Mouse (Mus musculus): ENCODE measurements around the gene Baz2a. TPM values are rescaled to one million over a fixed set of nuclear protein-coding genes. Genes with fewer than 3 reads are reported as not detected.

The Baz2a gene
- polyA plus RNA-seq, 1 experiment from 2014 or later = 6.0 TPM

DNA sequence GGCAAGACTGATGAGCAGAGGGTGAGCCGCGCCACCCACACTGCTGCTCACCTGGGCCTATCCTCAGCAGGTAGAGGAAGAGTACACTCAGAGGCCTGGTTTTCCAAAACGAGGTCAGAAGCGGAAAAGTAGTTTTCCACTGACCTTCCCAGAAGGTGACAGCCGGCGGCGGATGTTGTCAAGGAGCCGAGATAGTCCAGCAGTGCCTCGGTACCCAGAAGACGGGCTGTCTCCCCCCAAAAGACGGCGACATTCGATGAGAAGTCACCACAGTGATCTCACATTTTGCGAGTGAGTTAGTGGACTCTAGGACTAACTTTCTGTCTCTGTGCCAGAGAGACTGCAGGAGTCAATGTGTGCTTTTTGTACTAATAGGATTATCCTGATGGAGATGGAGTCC, 34.6 kb downstream of the Baz2a start:
- H3K27me3 ChIP-seq (ENCODE audit: control insufficient read depth, insufficient read depth, low read depth, low read length) = no peaks in the 10 kb centered on the region
- 87% methylated on average over 14 of the region's 14 CpGs for WGBS (ENCODE audit: insufficient replicate concordance)
- H3K9me3 ChIP-seq (replicated peaks; ENCODE audit: control insufficient read depth, low read length) = no peaks in the 10 kb centered on the region
- no peak for ATAC-seq (ENCODE audit: low read depth)
- no peak overlapping the region for H3K4me2 ChIP-seq (ENCODE audit: low read depth, low read length)
- H3K36me3 ChIP-seq (ENCODE audit: control insufficient read depth, insufficient read depth) = peaks cover 68% of the 10 kb centered on the region
- no peaks in the 10 kb centered on the region for H3K4me1 ChIP-seq (ENCODE audit: control insufficient read depth, low read depth, low read length)
- H3K4me3 ChIP-seq (ENCODE audit: low read depth, low read length) = no peak overlapping the region
- no peak overlapping the region for H3K9ac ChIP-seq (ENCODE audit: low read depth, low read length)
- no peak overlapping the region for H3K27ac ChIP-seq (ENCODE audit: low read length)

DNA sequence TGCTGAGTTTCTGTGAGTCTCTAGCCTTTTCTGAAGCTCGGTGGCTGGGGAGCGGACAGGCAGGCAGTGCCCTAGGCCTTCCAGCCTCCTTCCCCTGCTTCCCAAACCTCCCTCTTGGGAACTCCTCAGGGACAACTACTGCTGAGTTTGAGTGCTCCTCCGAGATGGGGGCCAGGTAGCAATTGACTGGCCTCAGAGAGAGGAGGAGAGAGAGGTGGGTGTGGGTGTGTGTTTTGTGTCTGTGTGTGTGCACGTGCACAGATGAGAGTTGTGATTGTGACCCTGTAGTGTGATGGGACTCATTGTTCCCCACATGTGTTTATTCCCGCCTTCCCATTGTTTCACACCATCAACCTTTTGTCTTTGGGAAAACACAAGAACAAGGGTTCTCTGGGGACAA, 36.1 kb downstream of the Baz2a start:
- H3K36me3 ChIP-seq (ENCODE audit: control insufficient read depth, insufficient read depth) = peaks cover 53% of the 10 kb centered on the region

DNA sequence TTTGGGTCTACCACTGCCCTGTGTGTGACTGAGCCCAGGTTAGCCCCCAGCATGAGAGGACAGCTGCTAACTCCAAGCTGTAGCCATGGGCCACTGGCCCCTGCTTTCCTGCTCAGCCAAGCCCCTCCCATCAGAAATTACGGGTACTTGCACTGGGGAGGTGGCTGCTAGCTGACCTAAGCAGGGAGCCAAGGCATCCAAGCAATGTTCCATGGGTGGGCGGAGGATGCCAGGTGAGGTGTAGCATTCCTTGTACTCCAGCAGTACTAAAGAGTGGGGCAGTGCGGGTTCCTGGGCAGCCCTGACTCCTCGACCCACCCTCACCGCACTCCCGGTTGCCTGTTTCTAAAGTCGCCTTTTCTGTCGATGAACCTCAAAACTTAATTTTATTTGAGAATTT, 36.8 kb downstream of the Baz2a start:
- no peak overlapping the region for H3K27ac ChIP-seq (ENCODE audit: low read length)
- peaks cover 47% of the 10 kb centered on the region for H3K36me3 ChIP-seq (ENCODE audit: control insufficient read depth, insufficient read depth)
- no peaks in the 10 kb centered on the region for H3K4me1 ChIP-seq (ENCODE audit: control insufficient read depth, low read depth, low read length)
- 90% methylated on average over 8 of the region's 8 CpGs for WGBS (ENCODE audit: insufficient replicate concordance)
- no peak for ATAC-seq (ENCODE audit: low read depth)
- no peaks in the 10 kb centered on the region for H3K27me3 ChIP-seq (ENCODE audit: control insufficient read depth, insufficient read depth, low read depth, low read length)
- H3K9me3 ChIP-seq (replicated peaks; ENCODE audit: control insufficient read depth, low read length) = no peaks in the 10 kb centered on the region
- no peak overlapping the region for H3K9ac ChIP-seq (ENCODE audit: low read depth, low read length)
- no peak overlapping the region for H3K4me2 ChIP-seq (ENCODE audit: low read depth, low read length)
- H3K4me3 ChIP-seq (ENCODE audit: low read depth, low read length) = no peak overlapping the region

More for the DNA sequence above, 36.1 kb downstream of the Baz2a start:
- WGBS (ENCODE audit: insufficient replicate concordance) = 78% methylated on average over 5 of the region's 5 CpGs
- H3K4me1 ChIP-seq (ENCODE audit: control insufficient read depth, low read depth, low read length) = no peaks in the 10 kb centered on the region
- H3K9me3 ChIP-seq (replicated peaks; ENCODE audit: control insufficient read depth, low read length) = no peaks in the 10 kb centered on the region
- no peak overlapping the region for H3K27ac ChIP-seq (ENCODE audit: low read length)
- no peak for ATAC-seq (ENCODE audit: low read depth)
- H3K9ac ChIP-seq (ENCODE audit: low read depth, low read length) = no peak overlapping the region
- H3K4me2 ChIP-seq (ENCODE audit: low read depth, low read length) = no peak overlapping the region
- no peaks in the 10 kb centered on the region for H3K27me3 ChIP-seq (ENCODE audit: control insufficient read depth, insufficient read depth, low read depth, low read length)
- H3K4me3 ChIP-seq (ENCODE audit: low read depth, low read length) = no peak overlapping the region

DNA sequence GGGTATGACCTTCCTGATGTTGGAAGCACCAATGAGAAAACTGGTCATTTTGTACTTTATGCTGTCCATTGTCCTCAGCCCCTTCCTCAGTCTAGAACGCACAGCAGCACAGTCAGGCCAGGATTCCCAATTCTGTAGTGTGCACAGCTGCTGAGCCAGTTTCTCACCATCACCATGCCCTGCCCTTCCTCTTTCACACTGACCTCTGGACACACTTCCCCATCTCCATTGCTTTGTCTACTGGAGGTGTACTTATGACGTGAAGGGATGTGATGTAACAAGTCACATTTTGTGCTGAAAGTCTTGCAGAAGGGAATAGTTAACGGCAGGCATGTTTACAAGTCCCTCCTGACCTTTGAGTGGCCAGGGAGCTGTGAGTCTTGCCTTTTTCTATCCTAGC, 39.9 kb downstream of the Baz2a start:
- H3K36me3 ChIP-seq (ENCODE audit: control insufficient read depth, insufficient read depth) = peaks cover 16% of the 10 kb centered on the region
- no peaks in the 10 kb centered on the region for H3K27me3 ChIP-seq (ENCODE audit: control insufficient read depth, insufficient read depth, low read depth, low read length)
- H3K27ac ChIP-seq (ENCODE audit: low read length) = no peak overlapping the region
- H3K4me2 ChIP-seq (ENCODE audit: low read depth, low read length) = no peak overlapping the region
- no peaks in the 10 kb centered on the region for H3K9me3 ChIP-seq (replicated peaks; ENCODE audit: control insufficient read depth, low read length)
- no peak overlapping the region for H3K4me3 ChIP-seq (ENCODE audit: low read depth, low read length)
- no peak for ATAC-seq (ENCODE audit: low read depth)
- whole genome bisulfite sequencing (ENCODE audit: insufficient replicate concordance) = 55% methylated on average over 3 of the region's 3 CpGs
- H3K9ac ChIP-seq (ENCODE audit: low read depth, low read length) = no peak overlapping the region
- H3K4me1 ChIP-seq (ENCODE audit: control insufficient read depth, low read depth, low read length) = no peaks in the 10 kb centered on the region

DNA sequence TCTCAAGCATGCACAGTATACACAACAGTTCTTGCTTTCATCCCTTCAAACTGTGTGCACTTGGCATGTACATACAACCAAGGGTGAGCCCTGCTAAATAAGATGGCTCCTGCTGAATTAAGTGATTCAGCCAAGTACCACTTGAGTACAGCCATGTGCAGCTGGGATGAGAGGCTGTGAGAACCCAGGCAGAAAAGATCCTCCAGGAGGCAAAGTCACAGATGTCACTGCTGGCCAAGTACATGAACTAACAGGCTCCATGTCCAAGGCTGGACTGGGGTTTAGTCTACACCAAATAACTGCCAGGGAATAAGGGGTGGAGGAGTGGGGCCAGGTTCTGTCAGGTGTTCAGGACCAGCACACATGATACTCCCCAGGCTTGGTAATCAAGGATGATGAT, 40.4 kb downstream of the Baz2a start:
- no peaks in the 10 kb centered on the region for H3K9me3 ChIP-seq (replicated peaks; ENCODE audit: control insufficient read depth, low read length)
- no peak overlapping the region for H3K4me3 ChIP-seq (ENCODE audit: low read depth, low read length)
- H3K27me3 ChIP-seq (ENCODE audit: control insufficient read depth, insufficient read depth, low read depth, low read length) = no peaks in the 10 kb centered on the region
- H3K27ac ChIP-seq (ENCODE audit: low read length) = no peak overlapping the region
- ATAC-seq (ENCODE audit: low read depth) = no peak
- no peak overlapping the region for H3K9ac ChIP-seq (ENCODE audit: low read depth, low read length)
- no peak overlapping the region for H3K4me2 ChIP-seq (ENCODE audit: low read depth, low read length)
- H3K36me3 ChIP-seq (ENCODE audit: control insufficient read depth, insufficient read depth) = peaks cover 11% of the 10 kb centered on the region
- no peaks in the 10 kb centered on the region for H3K4me1 ChIP-seq (ENCODE audit: control insufficient read depth, low read depth, low read length)

DNA sequence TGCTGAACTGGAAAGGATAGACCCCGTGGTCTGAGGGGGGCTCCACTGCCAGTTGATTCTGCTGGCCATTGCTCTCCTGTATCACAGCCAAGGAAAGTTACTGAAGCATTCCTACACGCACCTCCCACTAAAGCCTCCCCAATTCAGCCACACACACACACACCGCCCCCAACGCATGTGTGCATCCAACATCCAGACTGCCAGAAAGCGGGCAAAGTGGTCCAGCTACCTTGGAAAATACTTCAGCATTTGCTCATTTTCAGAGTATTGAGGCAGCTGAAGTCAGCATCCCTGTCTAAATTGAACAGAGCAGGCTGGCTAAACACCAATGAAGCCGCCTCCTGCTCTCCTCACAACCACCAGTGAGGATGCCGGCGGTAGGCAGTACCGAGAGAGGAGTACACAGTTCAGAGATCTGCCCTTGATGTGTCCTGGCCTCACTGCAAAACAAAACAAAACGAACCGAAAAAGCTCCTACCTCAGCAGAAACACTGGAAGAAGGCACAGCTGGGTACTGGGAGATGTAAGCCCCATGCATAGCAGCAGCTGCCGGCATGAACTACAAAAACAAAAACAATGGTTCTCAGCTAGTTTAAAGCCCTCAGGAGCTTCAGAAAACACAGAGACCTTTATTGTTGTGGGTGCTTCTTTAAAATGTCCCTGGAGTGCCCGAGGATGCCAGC, 42.4 kb downstream of the Baz2a start:
- Histone ChIP-seq H3K27ac (ENCODE audit: low read length) (no peak overlapping the region), H3K9ac (ENCODE audit: low read depth, low read length) (no peak overlapping the region), H3K9me3 (replicated peaks; ENCODE audit: control insufficient read depth, low read length) (no peaks in the 10 kb centered on the region), H3K4me3 (ENCODE audit: low read depth, low read length) (no peak overlapping the region), H3K4me1 (ENCODE audit: control insufficient read depth, low read depth, low read length) (no peaks in the 10 kb centered on the region), H3K27me3 (ENCODE audit: control insufficient read depth, insufficient read depth, low read depth, low read length) (no peaks in the 10 kb centered on the region), H3K36me3 (ENCODE audit: control insufficient read depth, insufficient read depth) (peaks cover 2% of the 10 kb centered on the region; the same call in 1 of the 2 replicates), H3K4me2 (ENCODE audit: low read depth, low read length) (no peak overlapping the region)
- 67% methylated on average over 13 of the region's 13 CpGs for WGBS (ENCODE audit: insufficient replicate concordance)
- ATAC-seq (ENCODE audit: low read depth) = no peak

DNA sequence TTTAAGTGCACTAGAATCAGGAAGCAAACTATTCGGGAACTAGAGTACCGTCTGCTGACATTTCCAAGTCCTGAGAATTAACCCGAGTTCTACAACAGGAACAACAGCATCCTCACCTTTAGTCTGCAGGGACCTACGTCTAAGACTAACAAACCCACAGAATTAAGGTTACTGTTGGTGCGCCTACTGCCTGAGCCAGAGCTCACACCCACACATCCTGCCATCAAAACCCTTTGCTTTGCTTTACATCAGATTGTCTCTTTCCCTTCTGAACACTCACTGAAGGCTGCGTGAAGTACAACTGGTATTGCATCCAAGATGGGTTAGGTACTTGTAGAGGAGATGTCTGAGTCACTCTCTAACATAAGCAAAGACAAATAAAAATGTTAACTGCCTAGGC, 44.0 kb downstream of the Baz2a start:
- Histone ChIP-seq H3K4me3 (ENCODE audit: low read depth, low read length) (no peak overlapping the region), H3K36me3 (ENCODE audit: control insufficient read depth, insufficient read depth) (0 out of 2 replicates have a peak, but pooled peaks cover under 1% of the 10 kb centered on the region), H3K9ac (ENCODE audit: low read depth, low read length) (no peak overlapping the region), H3K4me1 (ENCODE audit: control insufficient read depth, low read depth, low read length) (no peaks in the 10 kb centered on the region), H3K27ac (ENCODE audit: low read length) (no peak overlapping the region), H3K4me2 (ENCODE audit: low read depth, low read length) (no peak overlapping the region), H3K9me3 (replicated peaks; ENCODE audit: control insufficient read depth, low read length) (no peaks in the 10 kb centered on the region), H3K27me3 (ENCODE audit: control insufficient read depth, insufficient read depth, low read depth, low read length) (no peaks in the 10 kb centered on the region)
- 70% methylated on average over 6 of the region's 6 CpGs for WGBS (ENCODE audit: insufficient replicate concordance)
- ATAC-seq (ENCODE audit: low read depth) = no peak

DNA sequence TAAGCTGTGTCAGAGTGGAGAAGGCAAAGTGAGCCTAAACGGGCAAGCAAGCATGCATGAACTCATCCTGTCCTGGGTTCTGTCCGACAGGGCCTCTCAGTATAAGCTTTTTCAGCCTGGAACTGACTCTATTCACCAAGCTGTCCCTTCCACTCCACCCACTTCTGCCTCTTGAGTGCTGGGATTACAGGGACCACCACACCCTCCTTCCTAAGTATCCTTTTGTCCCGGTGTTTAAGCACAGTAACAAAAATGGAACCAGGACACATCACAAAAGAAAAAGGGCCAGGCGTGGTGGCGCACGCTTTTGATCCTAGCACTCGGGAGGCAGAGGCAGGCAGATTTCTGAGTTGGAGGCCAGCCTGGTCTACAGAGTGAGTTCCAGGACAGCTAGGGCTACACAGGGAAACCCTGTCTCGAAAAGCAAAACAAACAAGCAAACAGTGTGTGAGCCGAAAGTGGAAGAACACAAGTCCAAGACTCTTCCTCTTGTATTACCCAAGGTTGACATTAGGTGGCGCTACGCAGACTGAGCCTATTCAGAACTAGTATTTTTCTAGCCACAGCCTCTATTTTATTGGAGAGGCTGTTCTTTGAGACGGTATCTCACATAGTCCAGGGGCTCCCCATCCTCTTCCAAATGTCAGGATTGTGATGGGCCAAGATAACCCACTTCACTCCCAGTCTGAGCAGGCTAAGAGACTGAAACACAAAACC, 49.0 kb downstream of the Baz2a start:
- Histone ChIP-seq H3K27ac (ENCODE audit: low read length) (no peak overlapping the region), H3K4me1 (ENCODE audit: control insufficient read depth, low read depth, low read length) (no peaks in the 10 kb centered on the region), H3K9ac (ENCODE audit: low read depth, low read length) (no peak overlapping the region), H3K4me2 (ENCODE audit: low read depth, low read length) (no peak overlapping the region), H3K9me3 (replicated peaks; ENCODE audit: control insufficient read depth, low read length) (no peaks in the 10 kb centered on the region), H3K27me3 (ENCODE audit: control insufficient read depth, insufficient read depth, low read depth, low read length) (no peaks in the 10 kb centered on the region), H3K4me3 (ENCODE audit: low read depth, low read length) (no peak overlapping the region), H3K36me3 (ENCODE audit: control insufficient read depth, insufficient read depth) (no peaks in the 10 kb centered on the region)
- no peak for ATAC-seq (ENCODE audit: low read depth)
- WGBS (ENCODE audit: insufficient replicate concordance) = 55% methylated on average over 12 of the region's 12 CpGs

DNA sequence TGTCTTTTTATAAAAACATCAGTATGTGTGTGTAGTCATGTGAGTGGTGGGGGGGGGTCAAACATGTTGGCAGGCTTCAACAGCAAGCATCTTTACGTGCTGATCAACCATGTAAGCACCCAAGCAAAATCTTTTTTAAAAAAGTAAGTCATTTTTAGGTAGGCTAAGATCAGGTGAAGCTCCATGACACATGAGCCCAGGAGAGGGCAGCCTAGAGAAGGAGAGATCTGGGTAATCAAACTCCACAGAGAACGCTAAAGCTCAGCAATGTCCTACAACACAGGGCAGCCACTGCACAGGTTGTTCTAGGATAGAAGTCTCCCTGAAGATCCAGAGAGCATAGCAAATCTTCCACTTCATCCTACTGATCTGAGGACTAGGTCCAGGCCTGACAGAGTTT, 50.8 kb downstream of the Baz2a start:
- Histone ChIP-seq H3K27ac (ENCODE audit: low read length) (no peak overlapping the region), H3K36me3 (ENCODE audit: control insufficient read depth, insufficient read depth) (no peaks in the 10 kb centered on the region), H3K9me3 (replicated peaks; ENCODE audit: control insufficient read depth, low read length) (no peaks in the 10 kb centered on the region), H3K4me1 (ENCODE audit: control insufficient read depth, low read depth, low read length) (no peaks in the 10 kb centered on the region), H3K4me3 (ENCODE audit: low read depth, low read length) (no peak overlapping the region), H3K4me2 (ENCODE audit: low read depth, low read length) (no peak overlapping the region), H3K27me3 (ENCODE audit: control insufficient read depth, insufficient read depth, low read depth, low read length) (no peaks in the 10 kb centered on the region), H3K9ac (ENCODE audit: low read depth, low read length) (no peak overlapping the region)
- no peak for ATAC-seq (ENCODE audit: low read depth)
- 56% methylated on average over 2 of the region's 2 CpGs for WGBS (ENCODE audit: insufficient replicate concordance)

Data from liver, embryonic 16.5 days (tissue).